In the genomic region with DNA sequence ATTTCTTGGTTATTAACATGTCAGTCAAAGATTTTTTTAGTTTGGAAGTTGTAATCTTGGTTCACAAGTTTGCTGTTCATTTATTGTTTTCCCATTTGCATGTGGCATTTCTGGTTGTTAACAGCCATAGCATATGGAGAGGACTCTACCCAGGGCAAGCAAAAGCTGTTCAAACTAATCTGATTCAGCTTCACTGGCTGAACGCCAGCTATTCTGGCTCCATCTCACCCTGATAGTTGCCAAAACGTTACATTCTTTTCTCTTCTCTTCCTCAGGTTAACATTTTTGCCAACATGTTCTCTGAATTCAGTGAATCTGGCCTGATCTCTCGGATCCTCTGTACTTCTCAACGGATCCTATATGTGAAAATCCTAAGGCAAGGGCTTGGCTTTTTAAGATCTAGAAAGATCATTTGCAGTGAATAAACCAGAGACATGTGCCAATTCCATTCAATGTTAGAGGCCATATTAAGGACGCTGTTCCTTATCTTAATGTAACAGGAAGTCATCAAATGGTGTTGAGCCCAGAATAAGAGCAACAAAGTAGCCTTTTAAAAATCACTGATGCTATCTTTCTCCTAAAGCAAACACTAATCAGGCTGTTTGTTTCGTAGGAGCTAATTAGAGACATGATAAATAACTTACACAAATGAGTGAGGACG, we compare ENCODE assay signal across 11 mouse cellular contexts.
DNase-seq lines count a peak whose midpoint lies in the region; ATAC-seq and TF ChIP-seq lines count a peak whose summit lies in the region.
"Had no signal": no experiment of that assay in that cellular context is flagged by ENCODE, and none has a peak within 500 bp of the region (broad histone marks: within the 10 kb centered on the region; RNA-seq: fewer than 3 reads in every experiment).

No protein-coding gene starts in this region.

- no peak overlapping the region for H3K9ac ChIP-seq in forebrain, postnatal 0 days
- no peak overlapping the region for H3K9ac ChIP-seq in intestine, embryonic 16.5 days (ENCODE audit: low read depth, low read length)
- H3K9ac ChIP-seq: liver, embryonic 13.5 days had no signal

- no peak overlapping the region for H3K27ac ChIP-seq in forebrain, postnatal 0 days (ENCODE audit: low read depth, low read length)
- no peak overlapping the region for H3K27ac ChIP-seq in intestine, embryonic 16.5 days (ENCODE audit: low read length)
- H3K27ac ChIP-seq: liver, embryonic 13.5 days had no signal

- 30% methylated on average over 7 of the region's 7 CpGs for WGBS in forebrain, postnatal 0 days
- WGBS in intestine, embryonic 16.5 days: 49% methylated on average over 7 of the region's 7 CpGs

- intact Hi-C loops in heart, postnatal 25 days (cut with DNase I): no loop called here

- no peak overlapping the region for H3K4me2 ChIP-seq in forebrain, postnatal 0 days (ENCODE audit: low read depth)
- H3K4me2 ChIP-seq in intestine, embryonic 16.5 days (ENCODE audit: low read depth, low read length): no peak overlapping the region
- H3K4me2 ChIP-seq: liver, embryonic 13.5 days had no signal

- peak; percentile 58; the same call in 1 of the 2 replicates for ATAC-seq in forebrain, postnatal 0 days
- no peak for ATAC-seq in intestine, embryonic 16.5 days
- ATAC-seq: inflammation-experienced regulatory T-cells, adult 6 months had no signal

- H3K4me1 ChIP-seq in forebrain, postnatal 0 days (ENCODE audit: insufficient read depth): peaks cover 7% of the 10 kb centered on the region; the same call in 1 of the 2 replicates
- H3K4me1 ChIP-seq in intestine, embryonic 16.5 days (ENCODE audit: control insufficient read depth, insufficient read depth, low read length): no peaks in the 10 kb centered on the region
- H3K4me1 ChIP-seq: liver, embryonic 13.5 days had no signal

- no peaks in the 10 kb centered on the region for H3K9me3 ChIP-seq in forebrain, postnatal 0 days (ENCODE audit: low read length)
- no peaks in the 10 kb centered on the region for H3K9me3 ChIP-seq in intestine, embryonic 16.5 days (ENCODE audit: control insufficient read depth, low read length)
- H3K9me3 ChIP-seq: G1E; liver, embryonic 13.5 days had no signal

- H3K27me3 ChIP-seq in forebrain, postnatal 0 days (ENCODE audit: insufficient read depth, low read length): no peaks in the 10 kb centered on the region
- H3K27me3 ChIP-seq in intestine, embryonic 16.5 days (replicated peaks; ENCODE audit: control insufficient read depth, insufficient read depth, low read length): no peaks in the 10 kb centered on the region
- H3K27me3 ChIP-seq: liver, embryonic 13.5 days had no signal

- no peak for TF ChIP-seq CTCF in forebrain, postnatal 0 days (IDR thresholded peaks at IDR 0.05; ENCODE audit: low read depth)

- H3K4me3 ChIP-seq in forebrain, postnatal 0 days (ENCODE audit: low read depth, low read length): no peak overlapping the region
- no peak overlapping the region for H3K4me3 ChIP-seq in intestine, embryonic 16.5 days (ENCODE audit: low read length)
- H3K4me3 ChIP-seq: liver, embryonic 13.5 days had no signal

- DNase-seq in heart, postnatal 4 days: peak; percentile 6
- DNase-seq in heart, postnatal 25 days (ENCODE audit: low spot score): no peak
- DNase-seq in 3134 (ENCODE audit: extremely low read depth, insufficient read length, low spot score): peak; percentile 21
- peak; percentile 20 for DNase-seq in adrenal gland, postnatal 14 days
- DNase-seq in forebrain, postnatal 0 days: peak; percentile 61
- DNase-seq in kidney, postnatal 25 days: no peak
- no peak for DNase-seq in left cerebral cortex, adult 11 months (ENCODE audit: low spot score)
- DNase-seq: liver, embryonic 13.5 days had no signal

- H3K36me3 ChIP-seq in forebrain, postnatal 0 days (ENCODE audit: insufficient read depth): no peaks in the 10 kb centered on the region
- H3K36me3 ChIP-seq in intestine, embryonic 16.5 days (ENCODE audit: control insufficient read depth, insufficient read depth, low read length): no peaks in the 10 kb centered on the region
- H3K36me3 ChIP-seq: G1E; liver, embryonic 13.5 days had no signal

Comparison
In these comparisons a context has a peak if more than half of its experiments do, and no peak if none do; other contexts are left out.
1. DNase-seq: peak in heart, postnatal 4 days (single experiment), 3134 (single experiment), adrenal gland, postnatal 14 days (single experiment) and forebrain, postnatal 0 days (single experiment); none in heart, postnatal 25 days (single experiment), kidney, postnatal 25 days (0 of 2) and left cerebral cortex, adult 11 months (single experiment).